Mouse (Mus musculus) limb, embryonic 14.5 days (tissue): ENCODE measurements at regions not wholly inside any gene's neighbourhood (a gene's known extent, or its start where the extent isn't known, plus 50 kb on each side); places are given as distances from the start of the nearest gene placed in this dataset.

Experiments used
- ATAC-seq: fragments of 200-750 bp; cut with Nextera tagmentation; 2 replicates; pipeline ENCODE4 v1.8.0; 2017; ENCODE audit warnings: low read depth, moderate number of reproducible peaks, moderate TSS enrichment; ENCODE audit not compliant: low FRiP score
- DNase-seq: peaks from one replicate; pipeline ENCODE4 v3.0.0-alpha.2; 2015; ENCODE audit warnings: low spot score
- H3K27ac ChIP-seq: fragments of 300-500 bp; sonication (generic); replicated peaks from 2 replicates; pipeline ENCODE4 v1.5.1; 2014; ENCODE audit warnings: low read depth, mild to moderate bottlenecking, low read length, moderate library complexity, mixed read lengths
- H3K27me3 ChIP-seq: fragments of 300-500 bp; sonication (generic); 2 replicates; pipeline ENCODE4 v1.6.1; 2014; ENCODE audit warnings: low read length, mixed read lengths; ENCODE audit not compliant: control insufficient read depth, insufficient read depth
- H3K36me3 ChIP-seq: fragments of 300-500 bp; sonication (generic); 2 replicates; pipeline ENCODE4 v1.6.1; 2014; ENCODE audit warnings: mild to moderate bottlenecking, low read length, moderate library complexity, mixed read lengths; ENCODE audit not compliant: control insufficient read depth, insufficient read depth
- H3K4me1 ChIP-seq: fragments of 300-500 bp; sonication (generic); 2 replicates; pipeline ENCODE4 v1.6.1; 2014; ENCODE audit warnings: antibody characterized with exemption, low read length, mixed read lengths; ENCODE audit not compliant: control insufficient read depth, insufficient read depth
- H3K4me2 ChIP-seq: fragments of 300-500 bp; sonication (generic); replicated peaks from 2 replicates; pipeline ENCODE4 v1.6.1; 2014; ENCODE audit warnings: low read depth, mild to moderate bottlenecking, low read length, moderate library complexity; ENCODE audit not compliant: severe bottlenecking
- H3K4me3 ChIP-seq: fragments of 300-500 bp; sonication (generic); replicated peaks from 2 replicates; pipeline ENCODE4 v1.5.1; 2014; ENCODE audit warnings: low read length
- H3K9ac ChIP-seq: fragments of 300-500 bp; sonication (generic); 2 replicates; pipeline ENCODE4 v1.6.1; 2014; ENCODE audit warnings: mild to moderate bottlenecking, low read depth, low read length, moderate library complexity; ENCODE audit not compliant: severe bottlenecking
- H3K9me3 ChIP-seq: fragments of 300-500 bp; sonication (generic); 2 replicates; pipeline ENCODE4 v1.6.1; 2016; ENCODE audit warnings: low read length; ENCODE audit not compliant: control insufficient read depth
- POLR2A ChIP-seq: fragments of 200-500 bp; IDR thresholded peaks from 2 replicates; pipeline ENCODE4 v1.8.0; 2012; ENCODE audit warnings: inconsistent platforms, mild to moderate bottlenecking, moderate library complexity, borderline replicate concordance; ENCODE audit not compliant: insufficient read depth, insufficient read length; ENCODE audit errors: extremely low read depth
- WGBS: fragments of 180-500 bp; shearing (Covaris S2); extraction: QIAGEN DNeasy Blood & Tissue Kit; methylation state at CpG from one replicate; pipeline ENCODE4 v1.1.7; 2014; 5-methylcytosine and 5-hydroxymethylcytosine counted together

DNA sequence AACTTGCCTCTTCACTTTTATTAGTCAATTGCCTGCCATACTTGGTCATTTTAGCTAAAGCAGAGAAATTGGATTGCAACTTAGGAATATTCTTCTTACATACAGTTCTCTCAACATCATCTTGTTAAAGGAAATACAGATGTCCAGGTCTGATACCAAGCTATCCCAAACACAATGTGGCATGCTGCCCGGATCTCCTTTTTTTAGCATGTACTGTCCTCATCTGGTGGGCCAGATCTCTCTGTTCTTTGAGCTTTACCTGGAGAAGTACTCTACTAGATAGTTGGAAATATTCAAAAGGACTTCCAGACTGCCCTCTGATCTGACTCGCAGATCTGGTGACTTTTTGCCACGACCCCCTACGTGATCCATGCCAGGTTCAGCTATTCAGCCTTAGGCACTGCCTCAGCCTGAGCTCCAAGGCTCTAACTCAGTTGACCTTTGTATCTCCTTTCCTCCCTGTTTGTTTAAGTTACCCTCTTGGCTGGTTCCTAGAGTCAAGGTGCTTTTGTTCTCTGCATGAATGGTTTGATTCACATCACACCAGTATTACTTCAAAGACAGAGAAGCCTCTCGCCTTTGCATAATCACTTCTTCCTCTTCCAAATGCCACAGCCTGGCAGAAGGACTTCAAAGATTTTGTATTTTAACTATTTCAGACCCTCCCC lies 232.9 kb upstream of the Krr1 start:
- no peak for DNase-seq
- H3K4me1 ChIP-seq, result no peaks in the 10 kb centered on the region
- no peaks in the 10 kb centered on the region for H3K36me3 ChIP-seq
- H3K9ac ChIP-seq, result no peak overlapping the region
- no peak overlapping the region for H3K27ac ChIP-seq
- H3K27me3 ChIP-seq, result no peaks in the 10 kb centered on the region
- no peaks in the 10 kb centered on the region for H3K9me3 ChIP-seq
- no peak overlapping the region for H3K4me3 ChIP-seq
- no peak for ATAC-seq
- no peak for TF ChIP-seq POLR2A
- H3K4me2 ChIP-seq, result no peak overlapping the region
- 30% methylated on average over 5 of the region's 5 CpGs for WGBS

DNA sequence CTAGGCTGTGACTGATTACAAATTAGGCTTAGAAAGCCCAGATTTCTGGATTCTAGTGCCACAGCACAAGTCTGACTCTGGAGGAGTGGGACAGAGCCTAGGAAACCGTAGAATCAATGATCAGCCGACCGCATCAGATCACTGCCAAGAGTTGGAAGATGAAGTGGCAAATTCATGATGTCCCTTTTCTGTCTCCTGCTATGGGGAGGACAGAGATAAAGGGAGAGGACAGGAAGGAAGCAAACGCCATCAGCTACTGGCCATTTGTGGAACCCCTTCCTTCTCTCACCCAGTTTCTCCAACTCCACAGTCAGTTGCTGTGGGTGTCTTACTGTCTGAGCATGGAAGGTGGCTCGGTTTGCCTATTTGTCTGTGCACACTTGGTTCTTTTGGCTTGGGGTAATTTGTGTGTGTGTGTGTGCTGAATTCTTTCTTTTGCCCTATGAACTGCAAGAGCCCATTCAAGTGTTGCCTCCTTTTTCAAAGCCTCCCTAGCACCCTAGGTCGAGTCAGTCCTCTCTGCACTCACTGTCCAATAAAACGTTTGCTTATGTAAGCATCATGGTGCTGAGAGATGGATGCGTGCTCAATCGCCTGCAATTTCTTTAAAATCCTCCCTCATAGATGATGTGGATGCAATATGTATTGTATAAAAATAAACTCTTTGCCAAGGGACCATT lies 231.7 kb upstream of the Krr1 start:
- no peak overlapping the region for H3K4me3 ChIP-seq
- no peak overlapping the region for H3K4me2 ChIP-seq
- H3K27ac ChIP-seq, result no peak overlapping the region
- DNase-seq (no peak), ATAC-seq (no peak)
- no peaks in the 10 kb centered on the region for H3K4me1 ChIP-seq
- no peaks in the 10 kb centered on the region for H3K9me3 ChIP-seq
- TF ChIP-seq POLR2A, result no peak
- no peaks in the 10 kb centered on the region for H3K36me3 ChIP-seq
- 76% methylated on average over 9 of the region's 9 CpGs for WGBS
- H3K27me3 ChIP-seq, result no peaks in the 10 kb centered on the region
- no peak overlapping the region for H3K9ac ChIP-seq

DNA sequence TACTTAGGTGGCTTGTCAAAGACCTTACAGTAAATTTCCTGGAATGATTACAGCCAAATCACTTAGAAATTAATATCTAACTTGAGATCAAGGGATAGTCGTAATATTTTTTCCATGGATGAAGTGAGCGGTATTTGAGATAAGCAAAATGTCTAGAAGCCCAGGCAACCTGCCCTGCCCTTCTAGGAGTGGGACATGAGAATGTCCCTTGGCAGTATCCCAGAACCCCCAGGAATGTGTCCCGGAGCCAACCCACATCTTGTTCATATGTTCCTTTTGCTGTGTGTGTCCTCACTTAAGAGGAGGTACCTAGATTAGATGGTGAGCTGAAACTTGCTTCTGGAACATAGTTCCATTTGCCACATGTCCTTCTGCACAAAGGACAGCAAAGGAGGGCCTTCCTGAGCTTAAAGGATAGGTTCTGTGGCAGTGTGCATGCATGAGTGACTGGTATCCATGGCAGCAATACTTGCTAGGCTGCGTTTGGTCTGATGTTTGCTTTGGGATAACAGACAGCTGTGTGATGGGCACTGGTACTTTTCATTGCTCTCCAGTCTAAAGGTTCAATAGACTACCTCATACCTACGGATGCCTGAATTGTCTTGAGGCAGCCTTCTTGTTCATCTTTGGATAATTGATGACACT lies 231.0 kb upstream of the Krr1 start:
- 88% methylated on average over 5 of the region's 5 CpGs for WGBS
- no peaks in the 10 kb centered on the region for H3K36me3 ChIP-seq

DNA sequence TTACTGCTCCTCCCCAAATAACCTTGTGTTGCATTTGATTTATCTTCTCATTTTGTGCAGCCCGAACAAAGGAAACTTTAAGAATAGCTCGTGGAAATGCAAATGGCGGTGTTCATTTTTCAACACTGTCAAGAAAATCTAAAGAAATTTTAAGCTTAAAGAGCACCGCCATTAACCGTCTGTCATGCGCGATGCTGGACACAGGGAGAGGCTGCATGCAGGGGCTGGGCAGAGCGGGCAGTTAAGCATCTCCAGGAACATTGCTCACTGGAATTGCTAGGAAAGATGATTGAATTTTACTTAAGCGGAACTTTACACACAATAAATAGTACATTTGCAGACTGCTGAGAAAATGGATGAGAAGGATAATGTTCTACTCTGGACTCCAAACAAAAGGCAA lies 229.2 kb upstream of the Krr1 start:
- Histone ChIP-seq H3K4me3 (no peak overlapping the region), H3K9ac (no peak overlapping the region), H3K27ac (no peak overlapping the region), H3K36me3 (no peaks in the 10 kb centered on the region), H3K4me1 (peaks cover 2% of the 10 kb centered on the region; the same call in 1 of the 2 replicates), H3K9me3 (no peaks in the 10 kb centered on the region), H3K4me2 (no peak overlapping the region), H3K27me3 (no peaks in the 10 kb centered on the region)
- no peak for TF ChIP-seq POLR2A
- DNase-seq (no peak), ATAC-seq (no peak)
- WGBS, result 84% methylated on average over 9 of the region's 9 CpGs

More for the DNA sequence above, 231.0 kb upstream of the Krr1 start:
- H3K9me3 ChIP-seq, result no peaks in the 10 kb centered on the region
- H3K4me3 ChIP-seq, result no peak overlapping the region
- H3K27ac ChIP-seq, result no peak overlapping the region
- no peaks in the 10 kb centered on the region for H3K4me1 ChIP-seq
- no peak for ATAC-seq
- H3K4me2 ChIP-seq, result no peak overlapping the region
- H3K9ac ChIP-seq, result no peak overlapping the region
- no peak for TF ChIP-seq POLR2A
- no peaks in the 10 kb centered on the region for H3K27me3 ChIP-seq
- no peak for DNase-seq

DNA sequence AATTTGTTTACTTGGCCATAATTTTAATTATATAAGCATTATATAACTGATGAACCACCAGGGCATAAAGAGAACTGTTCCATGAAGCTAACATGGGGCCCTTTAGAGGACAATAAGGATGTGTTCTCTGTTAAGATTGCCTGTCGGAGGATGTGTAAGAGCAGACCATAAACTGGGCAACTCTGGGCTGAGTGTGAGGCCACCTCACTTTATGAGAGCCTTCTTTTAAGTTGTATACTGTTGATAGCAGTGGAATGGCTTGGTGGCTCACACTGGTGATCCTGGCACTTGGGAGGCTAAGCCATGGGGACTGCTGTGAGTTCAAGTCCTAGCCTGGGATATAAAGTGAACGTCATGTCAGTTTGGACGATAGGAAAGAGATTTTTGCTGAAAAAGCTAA lies 227.3 kb upstream of the Krr1 start:
- no peak overlapping the region for H3K27ac ChIP-seq
- TF ChIP-seq POLR2A, result no peak
- H3K4me3 ChIP-seq, result no peak overlapping the region
- WGBS, result 86% methylated on average over 3 of the region's 3 CpGs
- no peak for ATAC-seq
- H3K4me1 ChIP-seq, result peaks cover 2% of the 10 kb centered on the region; the same call in 1 of the 2 replicates
- DNase-seq, result no peak
- H3K27me3 ChIP-seq, result no peaks in the 10 kb centered on the region
- no peaks in the 10 kb centered on the region for H3K36me3 ChIP-seq
- H3K9me3 ChIP-seq, result no peaks in the 10 kb centered on the region
- no peak overlapping the region for H3K4me2 ChIP-seq
- no peak overlapping the region for H3K9ac ChIP-seq
